Mouse (Mus musculus): ENCODE results near the gene Cd81. TPM values are rescaled to one million over a fixed set of nuclear protein-coding genes. Genes with fewer than 3 reads are reported as not detected.

Gene Cd81
- polyA plus RNA-seq, 1 experiment from 2014 or later, result 225 TPM

Other genes with a start within 250 kb of the Cd81 start
- 10.9 and 11.9 TPM in 2 replicates for gene Th, start 121.6 kb upstream of the Cd81 start, polyA plus RNA-seq (2016; fragmentation: Nextera tagmentation; extraction: Ambion mirVana)
- 0.31 and 0.40 TPM in 2 replicates for gene Ascl2, start 83.5 kb upstream of the Cd81 start, polyA plus RNA-seq (2016; fragmentation: Nextera tagmentation; extraction: Ambion mirVana)
- gene Tspan32, start 47.7 kb upstream of the Cd81 start, polyA plus RNA-seq (2016; fragmentation: Nextera tagmentation; extraction: Ambion mirVana), result 6.0 and 6.8 TPM in 2 replicates
- gene Tssc4, start 16.5 kb downstream of the Cd81 start, polyA plus RNA-seq (2016; fragmentation: Nextera tagmentation; extraction: Ambion mirVana), result 131 and 132 TPM in 2 replicates
- 0.36 and 0.90 TPM in 2 replicates for gene Trpm5, start 41.9 kb downstream of the Cd81 start, polyA plus RNA-seq (2016; fragmentation: Nextera tagmentation; extraction: Ambion mirVana)
- 0.92 and 1.3 TPM in 2 replicates for gene Kcnq1, start 53.6 kb downstream of the Cd81 start, polyA plus RNA-seq (2016; fragmentation: Nextera tagmentation; extraction: Ambion mirVana)

Measured in forebrain, embryonic 10.5 days (tissue).